Mouse (Mus musculus) bone marrow macrophage, adult 2 months (primary cell): ENCODE data around the gene Clec4f.

Source experiments
- CTCF ChIP-seq: IDR thresholded peaks from 2 replicates; pipeline ENCODE4 v1.5.1; 2012; ENCODE audit warnings: low read depth, mild to moderate bottlenecking, low read length, moderate library complexity
- POLR2A ChIP-seq: IDR thresholded peaks from 2 replicates; pipeline ENCODE4 v1.6.1; 2012; ENCODE audit warnings: mild to moderate bottlenecking, low read depth, low read length, borderline replicate concordance

DNA sequence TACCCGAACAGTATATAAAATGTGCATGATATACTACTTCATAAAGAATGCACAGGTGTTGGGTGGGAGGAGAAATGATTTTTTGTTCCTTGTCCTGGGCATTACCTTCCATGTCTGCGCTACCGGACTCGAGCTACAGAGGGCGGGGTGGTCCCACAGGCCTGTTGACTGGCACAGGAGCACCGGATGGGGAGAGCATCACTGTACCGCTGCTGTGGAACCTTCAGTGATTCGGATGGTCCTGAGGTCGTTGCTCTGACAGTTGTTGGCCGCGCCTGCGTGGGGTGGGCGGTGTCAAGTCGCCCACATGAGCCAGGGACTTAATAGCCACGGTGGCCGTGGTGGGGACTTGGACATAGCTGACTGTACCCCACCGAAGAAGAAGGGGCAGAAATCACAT, 29.2 kb downstream of the Clec4f start:
- TF ChIP-seq CTCF (no peak), POLR2A (no peak)
